Mouse (Mus musculus): ENCODE results near the gene Mak. TPM values are rescaled to one million over a fixed set of nuclear protein-coding genes. Genes with fewer than 3 reads are reported as not detected.

The Mak gene
- polyA plus RNA-seq, 1 experiment from 2014 or later, result 0.37 TPM

DNA sequence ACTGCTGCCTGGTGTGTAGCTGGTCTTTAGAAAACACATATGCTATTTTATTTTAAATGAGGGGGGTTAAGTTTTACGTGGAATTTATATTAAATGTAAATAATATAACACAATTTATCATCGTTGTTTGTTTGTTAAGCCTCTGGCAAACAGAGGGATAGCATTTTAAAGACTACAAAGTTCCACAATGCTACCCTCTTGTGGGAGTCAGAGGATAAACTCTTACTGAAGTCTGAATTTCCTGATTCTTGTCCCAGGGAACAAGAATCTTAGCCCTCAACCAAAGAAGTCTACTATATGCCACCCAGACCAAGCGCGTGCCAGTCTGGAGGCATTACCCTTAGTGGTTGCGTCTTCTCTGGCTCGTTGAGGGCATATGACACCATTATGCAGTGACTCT lies 32.2 kb downstream of the Mak start:
- DNase-seq (ENCODE audit: low spot score) (peak; percentile 34), ATAC-seq (replicated peaks; ENCODE audit: low FRiP score, low read depth) (no peak)
- 84% methylated on average over 6 of the region's 6 CpGs for WGBS

DNA sequence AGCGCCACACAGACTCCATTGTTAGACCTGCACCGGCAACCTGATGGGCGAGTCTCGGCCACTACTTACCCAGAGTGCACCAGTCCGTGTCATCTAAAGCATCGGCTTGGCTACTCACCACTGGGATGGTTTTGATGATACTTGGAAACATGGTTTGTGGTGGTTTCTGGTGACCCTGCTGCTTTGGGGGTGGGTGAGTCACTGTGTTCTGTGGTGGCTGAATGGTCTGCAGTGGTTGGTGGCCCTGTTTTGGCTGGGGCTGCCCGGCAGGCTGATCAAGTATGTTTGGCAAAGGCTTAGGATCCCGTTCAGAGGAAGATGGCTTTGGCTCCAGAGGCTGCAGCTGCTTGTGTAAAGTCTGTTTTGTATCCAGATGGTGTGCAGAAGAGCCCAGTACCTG lies 33.6 kb downstream of the Mak start:
- no peaks in the 10 kb centered on the region for H3K36me3 ChIP-seq (ENCODE audit: insufficient read depth, low read length)
- ATAC-seq (replicated peaks; ENCODE audit: low FRiP score, low read depth) (no peak), DNase-seq (ENCODE audit: low spot score) (no peak)
- 89% methylated on average over 8 of the region's 8 CpGs for WGBS
- no peaks in the 10 kb centered on the region for H3K27me3 ChIP-seq (ENCODE audit: insufficient read depth, low read length)
- no peak overlapping the region for H3K9ac ChIP-seq (ENCODE audit: low read depth, low read length)
- no peak for TF ChIP-seq CTCF (IDR thresholded peaks at IDR 0.05; ENCODE audit: low read depth)
- H3K9me3 ChIP-seq (replicated peaks; ENCODE audit: low read length), result no peaks in the 10 kb centered on the region
- no peak overlapping the region for H3K4me3 ChIP-seq (replicated peaks; ENCODE audit: low read depth, low read length)
- no peak overlapping the region for H3K4me2 ChIP-seq (ENCODE audit: low read length)
- no peaks in the 10 kb centered on the region for H3K4me1 ChIP-seq (replicated peaks; ENCODE audit: insufficient read depth, low read length)
- H3K27ac ChIP-seq, result no peak overlapping the region

More for the DNA sequence above, 32.2 kb downstream of the Mak start:
- no peak overlapping the region for H3K9ac ChIP-seq (ENCODE audit: low read depth, low read length)
- H3K4me3 ChIP-seq (replicated peaks; ENCODE audit: low read depth, low read length), result no peak overlapping the region
- H3K27ac ChIP-seq, result no peak overlapping the region
- no peaks in the 10 kb centered on the region for H3K36me3 ChIP-seq (ENCODE audit: insufficient read depth, low read length)
- no peaks in the 10 kb centered on the region for H3K27me3 ChIP-seq (ENCODE audit: insufficient read depth, low read length)
- peak; percentile 39; the same call in 1 of the 2 replicates for TF ChIP-seq CTCF (IDR thresholded peaks at IDR 0.05; ENCODE audit: low read depth)
- no peaks in the 10 kb centered on the region for H3K9me3 ChIP-seq (replicated peaks; ENCODE audit: low read length)
- no peak overlapping the region for H3K4me2 ChIP-seq (ENCODE audit: low read length)
- H3K4me1 ChIP-seq (replicated peaks; ENCODE audit: insufficient read depth, low read length), result no peaks in the 10 kb centered on the region

DNA sequence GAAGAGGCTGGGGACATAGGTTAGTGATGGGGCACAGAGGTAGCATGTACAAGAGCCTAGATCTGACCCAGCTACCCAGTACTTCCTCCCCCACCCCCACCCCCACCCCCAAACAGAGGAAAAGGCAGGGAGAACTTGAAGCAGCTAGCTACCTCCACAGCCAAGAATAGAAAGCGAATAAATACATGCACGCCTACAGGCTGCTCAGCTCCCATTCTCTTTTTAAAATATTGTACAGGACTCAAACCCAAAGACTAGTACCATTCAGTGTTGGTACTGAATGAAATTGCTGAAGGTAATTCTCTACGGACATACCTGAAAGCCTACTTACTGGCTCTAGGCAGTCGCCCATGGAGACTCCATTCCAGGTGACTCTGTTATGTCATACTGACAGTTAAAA lies 37.0 kb downstream of the Mak start:
- DNase-seq (ENCODE audit: low spot score) (no peak), ATAC-seq (replicated peaks; ENCODE audit: low FRiP score, low read depth) (no peak)
- Histone ChIP-seq H3K4me1 (replicated peaks; ENCODE audit: insufficient read depth, low read length) (no peaks in the 10 kb centered on the region), H3K27me3 (ENCODE audit: insufficient read depth, low read length) (no peaks in the 10 kb centered on the region), H3K4me2 (ENCODE audit: low read length) (no peak overlapping the region), H3K9me3 (replicated peaks; ENCODE audit: low read length) (no peaks in the 10 kb centered on the region), H3K9ac (ENCODE audit: low read depth, low read length) (no peak overlapping the region), H3K36me3 (ENCODE audit: insufficient read depth, low read length) (no peaks in the 10 kb centered on the region), H3K4me3 (replicated peaks; ENCODE audit: low read depth, low read length) (no peak overlapping the region), H3K27ac (no peak overlapping the region)
- no peak for TF ChIP-seq CTCF (IDR thresholded peaks at IDR 0.05; ENCODE audit: low read depth)
- 90% methylated on average over 4 of the region's 4 CpGs for WGBS

DNA sequence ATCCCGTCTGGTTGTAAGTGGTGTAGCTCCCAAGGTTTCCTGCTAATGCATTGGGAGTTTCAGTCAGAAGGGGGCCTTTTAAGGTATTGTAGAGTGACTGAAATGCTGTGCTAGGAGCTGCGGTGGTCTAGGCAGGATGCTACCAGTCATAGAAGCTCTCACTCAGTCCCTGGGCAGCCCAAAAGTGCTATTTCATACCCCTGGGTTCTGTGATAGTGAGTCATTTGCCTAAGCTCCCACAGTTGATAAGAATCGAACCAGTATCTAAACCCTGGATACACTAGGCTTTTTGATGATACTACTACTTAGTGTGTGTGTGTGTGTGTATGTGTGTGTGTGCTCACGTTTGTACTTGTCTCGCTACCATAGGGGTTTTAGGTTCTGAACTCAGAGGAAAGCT lies 49.4 kb downstream of the Mak start:
- Histone ChIP-seq H3K9me3 (replicated peaks; ENCODE audit: low read length) (no peaks in the 10 kb centered on the region), H3K4me3 (replicated peaks; ENCODE audit: low read depth, low read length) (no peak overlapping the region), H3K4me2 (ENCODE audit: low read length) (no peak overlapping the region), H3K4me1 (replicated peaks; ENCODE audit: insufficient read depth, low read length) (no peaks in the 10 kb centered on the region), H3K9ac (ENCODE audit: low read depth, low read length) (no peak overlapping the region), H3K36me3 (ENCODE audit: insufficient read depth, low read length) (no peaks in the 10 kb centered on the region), H3K27me3 (ENCODE audit: insufficient read depth, low read length) (no peaks in the 10 kb centered on the region), H3K27ac (no peak overlapping the region)
- TF ChIP-seq CTCF (IDR thresholded peaks at IDR 0.05; ENCODE audit: low read depth), result no peak
- ATAC-seq (replicated peaks; ENCODE audit: low FRiP score, low read depth) (no peak), DNase-seq (ENCODE audit: low spot score) (no peak)
- WGBS, result 83% methylated on average over 5 of the region's 5 CpGs

DNA sequence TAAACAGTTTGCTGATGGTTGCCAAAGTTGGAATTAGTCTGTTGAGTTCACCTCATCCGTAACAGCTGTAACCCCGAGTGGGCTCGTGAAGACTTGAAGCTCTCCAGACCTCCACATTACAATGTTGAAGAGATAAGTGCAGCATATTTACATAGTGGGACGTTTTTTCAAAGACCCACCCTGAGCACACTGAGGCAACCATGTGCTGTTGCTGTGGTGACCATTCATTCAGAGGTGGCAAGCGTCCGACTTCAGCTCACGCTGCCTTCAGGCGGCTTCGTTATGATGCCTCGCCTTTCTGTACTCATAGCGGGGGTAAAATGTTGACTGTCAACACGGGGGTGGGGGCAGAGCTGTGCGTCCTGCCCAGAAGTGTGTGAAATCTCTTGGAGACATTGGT lies 57.4 kb downstream of the Mak start:
- peaks cover 4% of the 10 kb centered on the region for H3K4me1 ChIP-seq (replicated peaks; ENCODE audit: insufficient read depth, low read length)
- H3K27me3 ChIP-seq (ENCODE audit: insufficient read depth, low read length), result no peaks in the 10 kb centered on the region
- peaks cover 23% of the 10 kb centered on the region; the same call in 1 of the 2 replicates for H3K36me3 ChIP-seq (ENCODE audit: insufficient read depth, low read length)
- 91% methylated on average over 13 of the region's 13 CpGs for WGBS
- H3K4me3 ChIP-seq (replicated peaks; ENCODE audit: low read depth, low read length), result no peak overlapping the region
- no peak overlapping the region for H3K9ac ChIP-seq (ENCODE audit: low read depth, low read length)
- H3K4me2 ChIP-seq (ENCODE audit: low read length), result no peak overlapping the region
- no peak overlapping the region for H3K27ac ChIP-seq
- H3K9me3 ChIP-seq (replicated peaks; ENCODE audit: low read length), result no peaks in the 10 kb centered on the region
- no peak for TF ChIP-seq CTCF (IDR thresholded peaks at IDR 0.05; ENCODE audit: low read depth)
- ATAC-seq (replicated peaks; ENCODE audit: low FRiP score, low read depth) (no peak), DNase-seq (ENCODE audit: low spot score) (no peak)

DNA sequence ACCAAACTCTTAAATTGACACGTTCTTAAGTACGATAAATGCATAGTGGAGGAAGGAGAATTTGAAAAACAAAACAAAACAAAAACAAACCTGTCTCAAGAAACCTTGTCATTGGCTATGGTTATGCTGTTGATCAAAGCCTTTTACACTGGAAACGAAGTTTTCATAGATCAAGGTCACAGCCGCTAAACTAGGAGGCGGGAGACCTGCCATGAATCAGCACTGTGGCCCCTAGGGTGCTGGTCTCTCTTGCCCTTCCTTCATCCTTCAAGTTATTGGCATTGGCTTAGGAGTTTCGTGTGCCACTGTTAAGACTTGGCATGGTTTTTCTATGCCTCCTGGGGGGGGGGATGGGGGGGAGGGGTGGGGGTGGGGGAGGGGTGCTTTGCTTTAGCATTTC lies 57.9 kb downstream of the Mak start:
- H3K27me3 ChIP-seq (ENCODE audit: insufficient read depth, low read length), result no peaks in the 10 kb centered on the region
- H3K9me3 ChIP-seq (replicated peaks; ENCODE audit: low read length), result no peaks in the 10 kb centered on the region
- no peak overlapping the region for H3K4me2 ChIP-seq (ENCODE audit: low read length)
- H3K36me3 ChIP-seq (ENCODE audit: insufficient read depth, low read length), result peaks cover 23% of the 10 kb centered on the region; the same call in 1 of the 2 replicates
- H3K4me3 ChIP-seq (replicated peaks; ENCODE audit: low read depth, low read length), result no peak overlapping the region
- ATAC-seq (replicated peaks; ENCODE audit: low FRiP score, low read depth), result no peak
- TF ChIP-seq CTCF (IDR thresholded peaks at IDR 0.05; ENCODE audit: low read depth), result no peak
- 88% methylated on average over 6 of the region's 6 CpGs for WGBS
- H3K4me1 ChIP-seq (replicated peaks; ENCODE audit: insufficient read depth, low read length), result peaks cover 8% of the 10 kb centered on the region
- H3K9ac ChIP-seq (ENCODE audit: low read depth, low read length), result no peak overlapping the region
- H3K27ac ChIP-seq, result no peak overlapping the region
- DNase-seq (ENCODE audit: low spot score), result no peak

GRCm38 (mm10) chr13:41020494-41020893 lies 59.0 kb downstream of the Mak start:
- no peak overlapping the region for H3K9ac ChIP-seq (ENCODE audit: low read depth, low read length)
- H3K27ac ChIP-seq, result no peak overlapping the region
- H3K9me3 ChIP-seq (replicated peaks; ENCODE audit: low read length), result no peaks in the 10 kb centered on the region
- peaks cover 8% of the 10 kb centered on the region for H3K4me1 ChIP-seq (replicated peaks; ENCODE audit: insufficient read depth, low read length)
- ATAC-seq (replicated peaks; ENCODE audit: low FRiP score, low read depth), result no peak
- peaks cover 23% of the 10 kb centered on the region; the same call in 1 of the 2 replicates for H3K36me3 ChIP-seq (ENCODE audit: insufficient read depth, low read length)
- no peak overlapping the region for H3K4me3 ChIP-seq (replicated peaks; ENCODE audit: low read depth, low read length)
- no peak for DNase-seq (ENCODE audit: low spot score)
- H3K4me2 ChIP-seq (ENCODE audit: low read length), result no peak overlapping the region
- WGBS, result 81% methylated on average over 7 of the region's 7 CpGs
- no peak for TF ChIP-seq CTCF (IDR thresholded peaks at IDR 0.05; ENCODE audit: low read depth)
- no peaks in the 10 kb centered on the region for H3K27me3 ChIP-seq (ENCODE audit: insufficient read depth, low read length)
